Mouse (Mus musculus): ENCODE measurements at regions not wholly inside any gene's neighbourhood (a gene's known extent, or its start where the extent isn't known, plus 50 kb on each side); places are given as distances from the start of the nearest gene placed in this dataset.

GRCm38 (mm10) chr17:87559641-87560040 is 76.1 kb upstream of the Epcam start:
- TF ChIP-seq E2F4 (IDR thresholded peaks at IDR 0.05; ENCODE audit: borderline replicate concordance, low read depth, low read length) (no peak), UBTF (IDR thresholded peaks at IDR 0.05; ENCODE audit: borderline replicate concordance, insufficient read depth, low read depth, low read length) (no peak), ELF1 (IDR thresholded peaks at IDR 0.05; ENCODE audit: low read depth, low read length) (no peak), MAX (IDR thresholded peaks at IDR 0.05; ENCODE audit: low read length) (no peak), ETS1 (IDR thresholded peaks at IDR 0.05; ENCODE audit: low read depth, low read length) (no peak), CTCF (IDR thresholded peaks at IDR 0.05 in 2 of 3, conservative IDR thresholded peaks at IDR 0.05 in 1 of 3; ENCODE audit: control insufficient read depth in 1 of 3, insufficient read depth in 1 of 3, low read depth in 2 of 3, low read length in 3 of 3, poor library complexity in 1 of 3, severe bottlenecking in 1 of 3) (no peak)

All from MEL (cell line).